Mouse (Mus musculus) thymus, adult 2 months (tissue): ENCODE data around the gene Olfr205. TPM values are rescaled to one million over a fixed set of nuclear protein-coding genes. Genes with fewer than 3 reads are reported as not detected.

ENCODE experiments used
- DNase-seq: peaks from one replicate; pipeline ENCODE4 v3.0.0; 2021
- H3K27ac ChIP-seq: fragments of 200-500 bp; 2 replicates; pipeline ENCODE4 v1.5.1; 2012; ENCODE audit warnings: low read length, control low read depth; ENCODE audit not compliant: control insufficient read depth, insufficient read depth
- H3K27me3 ChIP-seq: fragments of 200-500 bp; 2 replicates; pipeline ENCODE4 v1.6.1; 2012; ENCODE audit warnings: mild to moderate bottlenecking, low read length, moderate library complexity, mixed read lengths; ENCODE audit not compliant: control insufficient read depth, insufficient read depth
- H3K36me3 ChIP-seq: fragments of 200-500 bp; 2 replicates; pipeline ENCODE4 v1.6.1; 2012; ENCODE audit warnings: mild to moderate bottlenecking, low read length, moderate library complexity; ENCODE audit not compliant: control insufficient read depth, insufficient read depth
- H3K4me1 ChIP-seq: fragments of 200-500 bp; replicated peaks from 2 replicates; pipeline ENCODE4 v1.6.1; 2012; ENCODE audit warnings: low read length; ENCODE audit not compliant: control insufficient read depth, insufficient read depth
- H3K4me3 ChIP-seq: fragments of 200-500 bp; 2 replicates; pipeline ENCODE4 v1.5.1; 2012; ENCODE audit warnings: mild to moderate bottlenecking, low read length, control low read depth, moderate library complexity; ENCODE audit not compliant: control insufficient read depth, insufficient read depth
- CTCF ChIP-seq: fragments of 200-500 bp; IDR thresholded peaks from 2 replicates; pipeline ENCODE4 v1.5.1; 2012; ENCODE audit warnings: mild to moderate bottlenecking, control low read depth, low read length, moderate library complexity, borderline replicate concordance; ENCODE audit not compliant: control insufficient read depth, poor library complexity, insufficient read depth; ENCODE audit errors: extremely low read depth
- POLR2A ChIP-seq: fragments of 200-500 bp; IDR thresholded peaks from 2 replicates; pipeline ENCODE4 v1.6.1; 2012; ENCODE audit warnings: mild to moderate bottlenecking, low read length, control low read depth, moderate library complexity; ENCODE audit not compliant: control insufficient read depth, poor library complexity, insufficient read depth; ENCODE audit errors: extremely low read depth
- WGBS: fragments of 180-500 bp; shearing (Covaris S2); methylation state at CpG from one replicate; pipeline ENCODE4 v1.1.7; 2018; 5-methylcytosine and 5-hydroxymethylcytosine counted together
- polyA plus RNA-seq: library from polyadenylated mRNA; depleted of rRNA; stranded (reverse); fragments of >200 nt; gene quantifications from 2 replicates; pipeline ENCODE4 v1.2.3, GENCODE M21; 2012; rRNA removed

The Olfr205 gene
- polyA plus RNA-seq, 1 experiment = not detected

- TF ChIP-seq CTCF = no peak
- no peak for TF ChIP-seq POLR2A
- no peaks in the 10 kb centered on the region for H3K4me1 ChIP-seq
- no peak overlapping the region for H3K4me3 ChIP-seq
- 79% methylated on average over 1 of the region's 1 CpGs for WGBS
- H3K36me3 ChIP-seq = no peaks in the 10 kb centered on the region
- DNase-seq = no peak
- no peak overlapping the region for H3K27ac ChIP-seq
- H3K27me3 ChIP-seq = no peaks in the 10 kb centered on the region
Measured at GRCm38 (mm10) chr16:59283476-59283875, 47.5 kb downstream of the Olfr205 start.

GRCm38 (mm10) chr16:59280542-59280941 lies 50.4 kb downstream of the Olfr205 start:
- Histone ChIP-seq H3K27ac (no peak overlapping the region), H3K4me1 (no peaks in the 10 kb centered on the region), H3K27me3 (no peaks in the 10 kb centered on the region), H3K4me3 (no peak overlapping the region), H3K36me3 (no peaks in the 10 kb centered on the region)
- TF ChIP-seq CTCF = no peak
- TF ChIP-seq POLR2A = no peak
- 75% methylated on average over 3 of the region's 3 CpGs for WGBS
- no peak for DNase-seq

Other genes starting within 250 kb of the Olfr205 start
- not detected in 2 replicates for gene Olfr191, start 241.3 kb downstream of the Olfr205 start, polyA plus RNA-seq
- gene Olfr193, start 219.3 kb downstream of the Olfr205 start, polyA plus RNA-seq = not detected in 2 replicates
- not detected in 2 replicates for gene Olfr194, start 210.1 kb downstream of the Olfr205 start, polyA plus RNA-seq
- gene Olfr195, start 184.1 kb downstream of the Olfr205 start, polyA plus RNA-seq = not detected in 2 replicates
- not detected in 2 replicates for gene Olfr196, start 160.7 kb downstream of the Olfr205 start, polyA plus RNA-seq
- gene Olfr198, start 127.6 kb downstream of the Olfr205 start, polyA plus RNA-seq = not detected in 2 replicates
- not detected in 2 replicates for gene Olfr199, start 111.4 kb downstream of the Olfr205 start, polyA plus RNA-seq
- gene Olfr201, start 58.5 kb downstream of the Olfr205 start, polyA plus RNA-seq = not detected in 2 replicates
- not detected in 2 replicates for gene Olfr202, start 44.3 kb downstream of the Olfr205 start, polyA plus RNA-seq
- gene Olfr203, start 32.3 kb downstream of the Olfr205 start, polyA plus RNA-seq = not detected in 2 replicates
- gene Olfr204, start 12.9 kb downstream of the Olfr205 start, polyA plus RNA-seq = not detected in 2 replicates
- not detected in 2 replicates for gene Olfr206, start 18.1 kb upstream of the Olfr205 start, polyA plus RNA-seq
- gene Olfr209, start 32.9 kb upstream of the Olfr205 start, polyA plus RNA-seq = not detected in 2 replicates
- 0.03 TPM in 1 of 2 replicates, not detected in the other for gene Gabrr3, start 76.2 kb upstream of the Olfr205 start, polyA plus RNA-seq
- 8.3 and 8.9 TPM in 2 replicates for gene Riox2, start 140.6 kb upstream of the Olfr205 start, polyA plus RNA-seq